Mouse (Mus musculus): ENCODE results near the gene Gm9639. TPM values are rescaled to one million over a fixed set of nuclear protein-coding genes. Genes with fewer than 3 reads are reported as not detected.
"Not testable (repeated sequence)": the region's sequence is repeated elsewhere in the genome, so short reads cannot be mapped to it uniquely, and the experiment has no call there.

Gm9639 gene
- polyA plus RNA-seq, 1 experiment from 2014 or later: not detected

DNA sequence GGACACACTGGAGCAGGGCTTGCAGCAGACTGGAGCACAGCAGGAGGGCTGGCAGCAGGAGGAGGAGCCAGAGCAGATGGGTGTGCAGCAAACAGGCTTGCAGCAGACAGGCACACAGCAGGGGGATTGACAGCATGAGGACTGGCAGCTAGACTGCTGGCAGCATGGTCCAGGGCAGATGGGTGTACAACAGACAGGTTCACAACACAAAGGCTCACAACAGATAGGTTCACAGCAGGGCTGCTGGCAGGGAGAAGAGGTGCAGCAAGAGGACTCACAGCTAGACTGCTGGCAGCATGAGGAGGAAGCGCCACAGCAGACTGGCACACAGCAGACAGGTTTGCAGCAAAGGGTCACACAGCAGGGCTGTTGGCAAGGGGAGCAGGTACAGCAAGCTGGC is 44.2 kb downstream of the Gm9639 start:
- WGBS: 79% methylated on average over 1 of the region's 1 CpGs
- not testable (repeated sequence) for H3K27ac ChIP-seq (replicated peaks); H3K9me3 ChIP-seq; H3K9ac ChIP-seq; H3K4me1 ChIP-seq (replicated peaks); H3K27me3 ChIP-seq; H3K36me3 ChIP-seq; H3K4me3 ChIP-seq; H3K4me2 ChIP-seq; ATAC-seq (ENCODE audit: low read depth)

Other genes starting within 250 kb of the Gm9639 start
- gene Pttg1ip, start 213.4 kb downstream of the Gm9639 start, polyA plus RNA-seq (2015; fragmentation: Nextera tagmentation; extraction: Ambion mirVana): 78.9 and 79.7 TPM in 2 replicates
- gene Sumo3, start 189.0 kb downstream of the Gm9639 start, polyA plus RNA-seq (2015; fragmentation: Nextera tagmentation; extraction: Ambion mirVana): 248 and 252 TPM in 2 replicates
- gene Gm49325, start 188.9 kb downstream of the Gm9639 start, polyA plus RNA-seq (2015; fragmentation: Nextera tagmentation; extraction: Ambion mirVana): 2.0 and 8.6 TPM in 2 replicates
- 86.8 and 87.9 TPM in 2 replicates for gene Ube2g2, start 172.8 kb downstream of the Gm9639 start, polyA plus RNA-seq (2015; fragmentation: Nextera tagmentation; extraction: Ambion mirVana)
- 0.48 and 2.0 TPM in 2 replicates for gene Tspear, start 108.5 kb downstream of the Gm9639 start, polyA plus RNA-seq (2015; fragmentation: Nextera tagmentation; extraction: Ambion mirVana)
- gene Gm19402, start 104.3 kb downstream of the Gm9639 start, polyA plus RNA-seq (2015; fragmentation: Nextera tagmentation; extraction: Ambion mirVana): not detected in 2 replicates
- not detected in 2 replicates for gene Gm9508, start 97.8 kb downstream of the Gm9639 start, polyA plus RNA-seq (2015; fragmentation: Nextera tagmentation; extraction: Ambion mirVana)
- not detected in 2 replicates for gene Gm10272, start 88.5 kb downstream of the Gm9639 start, polyA plus RNA-seq (2015; fragmentation: Nextera tagmentation; extraction: Ambion mirVana)
- gene Gm10024, start 83.6 kb downstream of the Gm9639 start, polyA plus RNA-seq (2015; fragmentation: Nextera tagmentation; extraction: Ambion mirVana): not detected in 2 replicates
- not detected in 2 replicates for gene Gm10142, start 79.3 kb downstream of the Gm9639 start, polyA plus RNA-seq (2015; fragmentation: Nextera tagmentation; extraction: Ambion mirVana)
- not detected in 2 replicates for gene Krtap12-1, start 74.5 kb downstream of the Gm9639 start, polyA plus RNA-seq (2015; fragmentation: Nextera tagmentation; extraction: Ambion mirVana)
- gene Gm10100, start 68.6 kb downstream of the Gm9639 start, polyA plus RNA-seq (2015; fragmentation: Nextera tagmentation; extraction: Ambion mirVana): not detected in 2 replicates
- not detected in 2 replicates for gene Gm18596, start 52.4 kb downstream of the Gm9639 start, polyA plus RNA-seq (2015; fragmentation: Nextera tagmentation; extraction: Ambion mirVana)
- gene Gm9736, start 43.7 kb downstream of the Gm9639 start, polyA plus RNA-seq (2015; fragmentation: Nextera tagmentation; extraction: Ambion mirVana): not detected in 2 replicates
- not detected in 2 replicates for gene Gm3233, start 35.4 kb downstream of the Gm9639 start, polyA plus RNA-seq (2015; fragmentation: Nextera tagmentation; extraction: Ambion mirVana)
- not detected in 2 replicates for gene Gm3238, start 23.8 kb downstream of the Gm9639 start, polyA plus RNA-seq (2015; fragmentation: Nextera tagmentation; extraction: Ambion mirVana)
- gene Gm7138, start 18.1 kb downstream of the Gm9639 start, polyA plus RNA-seq (2015; fragmentation: Nextera tagmentation; extraction: Ambion mirVana): not detected in 2 replicates
- gene Gm3250, start 12.5 kb downstream of the Gm9639 start, polyA plus RNA-seq (2015; fragmentation: Nextera tagmentation; extraction: Ambion mirVana): not detected in 2 replicates
- not detected in 2 replicates for gene Gm7137, start 6.9 kb downstream of the Gm9639 start, polyA plus RNA-seq (2015; fragmentation: Nextera tagmentation; extraction: Ambion mirVana)
- gene Gm19668, start 4.1 kb upstream of the Gm9639 start, polyA plus RNA-seq (2015; fragmentation: Nextera tagmentation; extraction: Ambion mirVana): not detected in 2 replicates
- not detected in 2 replicates for gene Gm9507, start 16.8 kb upstream of the Gm9639 start, polyA plus RNA-seq (2015; fragmentation: Nextera tagmentation; extraction: Ambion mirVana)
- not detected in 2 replicates for gene Gm2696, start 19.6 kb upstream of the Gm9639 start, polyA plus RNA-seq (2015; fragmentation: Nextera tagmentation; extraction: Ambion mirVana)
- not detected in 2 replicates for gene Krtap10-4, start 32.0 kb upstream of the Gm9639 start, polyA plus RNA-seq (2015; fragmentation: Nextera tagmentation; extraction: Ambion mirVana)
- gene Krtap10-10, start 40.9 kb upstream of the Gm9639 start, polyA plus RNA-seq (2015; fragmentation: Nextera tagmentation; extraction: Ambion mirVana): not detected in 2 replicates
- gene Gm36176, start 51.7 kb upstream of the Gm9639 start, polyA plus RNA-seq (2015; fragmentation: Nextera tagmentation; extraction: Ambion mirVana): not detected in 2 replicates
- not detected in 2 replicates for gene Gm10318, start 57.8 kb upstream of the Gm9639 start, polyA plus RNA-seq (2015; fragmentation: Nextera tagmentation; extraction: Ambion mirVana)
- gene Gm3285, start 66.9 kb upstream of the Gm9639 start, polyA plus RNA-seq (2015; fragmentation: Nextera tagmentation; extraction: Ambion mirVana): not detected in 2 replicates
- 11.5 and 12.1 TPM in 2 replicates for gene Lrrc3, start 107.5 kb upstream of the Gm9639 start, polyA plus RNA-seq (2015; fragmentation: Nextera tagmentation; extraction: Ambion mirVana)
- 4.1 and 4.9 TPM in 2 replicates for gene Trpm2, start 175.5 kb upstream of the Gm9639 start, polyA plus RNA-seq (2015; fragmentation: Nextera tagmentation; extraction: Ambion mirVana)
- 36.8 and 37.4 TPM in 2 replicates for gene 1810043G02Rik, start 183.4 kb upstream of the Gm9639 start, polyA plus RNA-seq (2015; fragmentation: Nextera tagmentation; extraction: Ambion mirVana)
- 90.8 and 99.0 TPM in 2 replicates for gene Pfkl, start 215.0 kb upstream of the Gm9639 start, polyA plus RNA-seq (2015; fragmentation: Nextera tagmentation; extraction: Ambion mirVana)
- not detected in 2 replicates for gene Dnmt3l, start 246.9 kb upstream of the Gm9639 start, polyA plus RNA-seq (2015; fragmentation: Nextera tagmentation; extraction: Ambion mirVana)
- gene Aire, start 248.5 kb upstream of the Gm9639 start, polyA plus RNA-seq (2015; fragmentation: Nextera tagmentation; extraction: Ambion mirVana): 0.10 and 0.18 TPM in 2 replicates